Mouse (Mus musculus): ENCODE results near the gene Kmt5a. TPM values are rescaled to one million over a fixed set of nuclear protein-coding genes. Genes with fewer than 3 reads are reported as not detected.

Gene Kmt5a
- polyA plus RNA-seq, 1 experiment, result 36.5 TPM

DNA sequence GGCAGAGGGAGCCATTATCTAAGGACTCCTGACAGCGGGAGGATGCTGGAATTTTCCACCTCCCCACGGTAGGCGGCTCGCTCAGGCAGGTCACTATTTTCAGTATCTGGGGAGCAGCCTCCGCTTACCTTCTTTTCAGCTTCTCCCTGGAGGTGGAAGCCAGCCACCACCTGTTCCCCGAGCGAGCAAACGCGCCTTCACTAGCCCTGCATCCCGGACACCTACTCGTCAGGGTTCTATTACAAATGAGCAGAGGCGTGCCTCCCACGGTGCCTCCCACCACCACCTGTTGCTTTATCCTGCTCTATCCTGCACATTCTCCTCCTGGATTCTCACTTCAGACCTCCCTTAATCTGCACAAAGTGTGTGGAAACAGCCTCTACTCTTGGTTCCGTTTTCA lies 64.0 kb downstream of the Kmt5a start:
- WGBS, result 79% methylated on average over 14 of the region's 14 CpGs
- Histone ChIP-seq H3K4me1 (ENCODE audit: control insufficient read depth, insufficient read depth, low read length) (0 out of 2 replicates have a peak, but pooled peaks cover 2% of the 10 kb centered on the region), H3K4me3 (replicated peaks; ENCODE audit: extremely low read depth, low read depth, low read length) (no peak overlapping the region)
- TF ChIP-seq CTCF (IDR thresholded peaks at IDR 0.05; ENCODE audit: insufficient read depth, low read length) (no peak), POLR2A (IDR thresholded peaks at IDR 0.05; ENCODE audit: borderline replicate concordance, extremely low read depth, low read depth, low read length) (no peak)
- DNase-seq, result no peak

- Histone ChIP-seq H3K4me1 (ENCODE audit: control insufficient read depth, insufficient read depth, low read length) (peaks cover 2% of the 10 kb centered on the region; the same call in 1 of the 2 replicates), H3K4me3 (replicated peaks; ENCODE audit: extremely low read depth, low read depth, low read length) (no peak overlapping the region)
- no peak for TF ChIP-seq CTCF (IDR thresholded peaks at IDR 0.05; ENCODE audit: insufficient read depth, low read length)
- TF ChIP-seq POLR2A (IDR thresholded peaks at IDR 0.05; ENCODE audit: borderline replicate concordance, extremely low read depth, low read depth, low read length), result no peak
- DNase-seq, result no peak
- 74% methylated on average over 4 of the region's 4 CpGs for WGBS
These were observed 65.5 kb downstream of the Kmt5a start for GRCm38 (mm10) chr5:124505235-124505634.

GRCm38 (mm10) chr5:124506731-124507359 lies 67.1 kb downstream of the Kmt5a start:
- 47% methylated on average over 10 of the region's 10 CpGs for WGBS
- TF ChIP-seq POLR2A (IDR thresholded peaks at IDR 0.05; ENCODE audit: borderline replicate concordance, extremely low read depth, low read depth, low read length) (no peak), CTCF (IDR thresholded peaks at IDR 0.05; ENCODE audit: insufficient read depth, low read length) (no peak)
- DNase-seq, result peak; percentile 38
- H3K4me1 ChIP-seq (ENCODE audit: control insufficient read depth, insufficient read depth, low read length), result peaks cover 2% of the 10 kb centered on the region; the same call in 1 of the 2 replicates
- H3K4me3 ChIP-seq (replicated peaks; ENCODE audit: extremely low read depth, low read depth, low read length), result no peak overlapping the region

- no peak for TF ChIP-seq CTCF (IDR thresholded peaks at IDR 0.05; ENCODE audit: insufficient read depth, low read length)
- no peak for TF ChIP-seq POLR2A (IDR thresholded peaks at IDR 0.05; ENCODE audit: borderline replicate concordance, extremely low read depth, low read depth, low read length)
- no peak overlapping the region for H3K4me3 ChIP-seq (replicated peaks; ENCODE audit: extremely low read depth, low read depth, low read length)
- peaks cover 2% of the 10 kb centered on the region; the same call in 1 of the 2 replicates for H3K4me1 ChIP-seq (ENCODE audit: control insufficient read depth, insufficient read depth, low read length)
- no peak for DNase-seq
- 78% methylated on average over 6 of the region's 6 CpGs for WGBS
These were observed 69.5 kb downstream of the Kmt5a start for GRCm38 (mm10) chr5:124509200-124509599.

GRCm38 (mm10) chr5:124509742-124510237 lies 70.1 kb downstream of the Kmt5a start:
- Histone ChIP-seq H3K4me1 (ENCODE audit: control insufficient read depth, insufficient read depth, low read length) (peaks cover 2% of the 10 kb centered on the region; the same call in 1 of the 2 replicates), H3K4me3 (replicated peaks; ENCODE audit: extremely low read depth, low read depth, low read length) (no peak overlapping the region)
- WGBS, result 45% methylated on average over 12 of the region's 12 CpGs
- peak; percentile 83 for DNase-seq
- TF ChIP-seq POLR2A (IDR thresholded peaks at IDR 0.05; ENCODE audit: borderline replicate concordance, extremely low read depth, low read depth, low read length), result no peak
- no peak for TF ChIP-seq CTCF (IDR thresholded peaks at IDR 0.05; ENCODE audit: insufficient read depth, low read length)

- H3K4me1 ChIP-seq (ENCODE audit: control insufficient read depth, insufficient read depth, low read length), result peaks cover 2% of the 10 kb centered on the region; the same call in 1 of the 2 replicates
- TF ChIP-seq POLR2A (IDR thresholded peaks at IDR 0.05; ENCODE audit: borderline replicate concordance, extremely low read depth, low read depth, low read length) (no peak), CTCF (IDR thresholded peaks at IDR 0.05; ENCODE audit: insufficient read depth, low read length) (no peak)
- WGBS, result 77% methylated on average over 10 of the region's 10 CpGs
- H3K4me3 ChIP-seq (replicated peaks; ENCODE audit: extremely low read depth, low read depth, low read length), result no peak overlapping the region
- DNase-seq, result no peak
These were observed 70.9 kb downstream of the Kmt5a start for GRCm38 (mm10) chr5:124510536-124511050.

Other genes with a start within 250 kb of the Kmt5a start
- gene Pitpnm2, start 190.2 kb upstream of the Kmt5a start, polyA plus RNA-seq (2012; rRNA removed), result 122 and 163 TPM in 2 replicates
- gene Mphosph9, start 112.0 kb upstream of the Kmt5a start, polyA plus RNA-seq (2012; rRNA removed), result 2.4 and 3.3 TPM in 2 replicates
- 3.4 and 3.7 TPM in 2 replicates for gene 2810006K23Rik, start 111.8 kb upstream of the Kmt5a start, polyA plus RNA-seq (2012; rRNA removed)
- 79.4 and 86.2 TPM in 2 replicates for gene Cdk2ap1, start 76.8 kb upstream of the Kmt5a start, polyA plus RNA-seq (2012; rRNA removed)
- 15.5 and 19.2 TPM in 2 replicates for gene Sbno1, start 13.9 kb upstream of the Kmt5a start, polyA plus RNA-seq (2012; rRNA removed)
- gene Rilpl2, start 38.4 kb downstream of the Kmt5a start, polyA plus RNA-seq (2012; rRNA removed), result 19.6 and 20.6 TPM in 2 replicates
- gene Snrnp35, start 43.2 kb downstream of the Kmt5a start, polyA plus RNA-seq (2012; rRNA removed), result 3.0 and 4.8 TPM in 2 replicates
- gene Rilpl1, start 91.5 kb downstream of the Kmt5a start, polyA plus RNA-seq (2012; rRNA removed), result 24.4 and 26.0 TPM in 2 replicates
- gene Tmed2, start 100.8 kb downstream of the Kmt5a start, polyA plus RNA-seq (2012; rRNA removed), result 112 and 149 TPM in 2 replicates
- 11.0 and 12.9 TPM in 2 replicates for gene Ddx55, start 112.9 kb downstream of the Kmt5a start, polyA plus RNA-seq (2012; rRNA removed)
- gene Eif2b1, start 139.2 kb downstream of the Kmt5a start, polyA plus RNA-seq (2012; rRNA removed), result 11.8 and 18.4 TPM in 2 replicates
- 20.1 and 30.4 TPM in 2 replicates for gene Gtf2h3, start 139.2 kb downstream of the Kmt5a start, polyA plus RNA-seq (2012; rRNA removed)
- gene Atp6v0a2, start 188.6 kb downstream of the Kmt5a start, polyA plus RNA-seq (2012; rRNA removed), result 39.2 and 45.3 TPM in 2 replicates

Data from lung, adult 2 months (tissue).